Mouse (Mus musculus) ES-Bruce4 (cell line): ENCODE measurements around the gene Tekt4.

Experiments
- CTCF ChIP-seq: IDR thresholded peaks from one replicate; pipeline ENCODE4 v1.8.1; 2011; ENCODE audit warnings: low read depth, low read length
- POLR2A ChIP-seq: IDR thresholded peaks from one replicate; pipeline ENCODE4 v1.8.1; 2011; ENCODE audit warnings: low read length; ENCODE audit not compliant: insufficient read depth

GRCm38 (mm10) chr17:25462236-25462875 lies 7.9 kb downstream of the Tekt4 start:
- TF ChIP-seq POLR2A (no peak), CTCF (no peak)
